Mouse (Mus musculus) cerebellum, postnatal 25 days (tissue): Measurements from ENCODE around the gene Sema6c.
"Not testable (repeated sequence)": the region's sequence is repeated elsewhere in the genome, so short reads cannot be mapped to it uniquely, and the experiment has no call there.

Experiments
- DNase-seq, 2 experiments: peaks; one replicate each; pipeline ENCODE4 v3.0.0; 2021; ENCODE audit warnings: mixed read lengths in 2 of 2

The Sema6c gene

DNA sequence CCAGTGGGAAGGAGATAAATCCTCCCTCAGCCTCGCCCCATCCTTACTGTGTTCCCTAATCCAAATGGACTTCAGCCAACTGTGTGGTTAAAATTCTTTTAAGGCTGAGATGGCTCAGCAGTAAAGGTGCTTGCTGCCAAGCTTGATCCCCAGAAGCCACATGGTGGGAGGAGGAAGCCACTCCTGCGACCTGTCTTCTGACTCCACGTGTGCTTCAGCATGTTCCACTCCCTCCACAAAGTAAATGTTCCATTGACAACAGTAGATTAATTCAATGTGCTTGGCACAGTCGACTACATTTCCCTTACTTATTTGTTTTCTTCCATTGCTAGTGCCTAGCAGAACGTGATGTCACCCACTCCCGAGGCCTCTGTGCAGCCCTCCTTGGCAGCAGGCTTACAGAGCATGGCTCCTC, 34.5 kb downstream of the Sema6c start:
- peak; percentile 42 to 50 for DNase-seq

- no peak for DNase-seq
These were observed 35.5 kb downstream of the Sema6c start for GRCm38 (mm10) chr3:95195772-95196171.

GRCm38 (mm10) chr3:95199101-95199500, 38.8 kb downstream of the Sema6c start:
- DNase-seq = no peak

DNA sequence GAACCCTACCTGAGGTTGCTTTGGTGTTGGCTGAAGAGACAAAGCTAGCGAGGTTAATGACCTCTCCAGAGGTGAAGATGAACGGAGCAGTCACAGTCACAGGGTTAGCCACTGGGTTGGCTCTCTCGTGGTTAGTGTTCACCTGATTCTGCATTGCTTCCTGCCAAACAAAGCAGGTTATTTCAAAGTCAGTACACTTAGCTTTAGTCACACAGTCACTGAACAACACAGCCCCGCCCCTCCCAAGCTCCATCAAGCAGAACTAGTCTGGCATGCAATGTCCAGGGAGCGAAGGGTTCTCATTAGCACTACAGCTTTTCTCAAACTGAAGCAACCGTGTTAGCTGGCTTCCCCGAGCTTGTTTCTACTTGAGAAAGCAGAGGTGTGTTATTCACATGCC, 39.9 kb downstream of the Sema6c start:
- no peak for DNase-seq

- no peak for DNase-seq
These were observed 40.3 kb downstream of the Sema6c start for GRCm38 (mm10) chr3:95200562-95200961.

DNA sequence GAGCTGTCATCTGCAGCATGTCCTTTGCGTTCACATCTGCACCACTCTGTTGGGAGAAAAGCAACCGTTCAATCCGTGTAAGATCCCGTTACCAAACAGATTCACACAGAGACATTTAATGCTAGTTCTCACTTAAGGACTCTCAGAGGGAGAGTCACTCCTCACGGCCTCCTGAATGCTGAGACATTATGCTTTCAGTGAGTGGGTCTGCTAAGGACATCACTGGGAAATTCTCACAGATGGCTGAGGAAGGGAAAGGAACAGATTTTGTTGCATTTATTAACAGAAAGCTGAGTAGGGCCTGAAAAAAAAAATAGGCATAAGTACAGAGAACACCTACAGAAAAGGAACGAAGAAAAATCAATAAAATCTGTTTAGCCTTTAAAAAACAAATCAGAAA, 43.6 kb downstream of the Sema6c start:
- DNase-seq = no peak

DNA sequence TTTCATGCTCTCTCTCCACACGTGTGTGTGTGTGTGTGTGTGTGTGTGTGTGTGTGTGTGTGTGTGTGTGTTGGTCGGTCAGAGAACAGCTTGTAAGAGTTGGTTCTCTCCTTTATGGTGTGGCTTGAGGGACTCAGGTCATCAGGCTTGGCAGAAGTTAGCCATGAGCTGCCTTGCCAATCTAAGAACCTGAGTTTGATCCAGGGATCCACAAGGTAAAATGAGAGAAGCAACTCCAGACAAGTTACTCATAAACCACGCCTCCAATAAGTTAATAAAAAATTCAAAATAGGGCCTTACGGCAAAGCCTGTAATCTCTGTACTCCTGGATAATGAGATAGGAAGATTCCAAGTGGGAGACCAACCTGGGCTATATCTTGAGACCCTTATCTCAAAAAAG, 48.0 kb downstream of the Sema6c start:
- no peak for DNase-seq

GRCm38 (mm10) chr3:95210585-95210984, 50.3 kb downstream of the Sema6c start:
- no peak for DNase-seq

GRCm38 (mm10) chr3:95212889-95213608, 52.8 kb downstream of the Sema6c start:
- DNase-seq = not testable (repeated sequence)

DNA sequence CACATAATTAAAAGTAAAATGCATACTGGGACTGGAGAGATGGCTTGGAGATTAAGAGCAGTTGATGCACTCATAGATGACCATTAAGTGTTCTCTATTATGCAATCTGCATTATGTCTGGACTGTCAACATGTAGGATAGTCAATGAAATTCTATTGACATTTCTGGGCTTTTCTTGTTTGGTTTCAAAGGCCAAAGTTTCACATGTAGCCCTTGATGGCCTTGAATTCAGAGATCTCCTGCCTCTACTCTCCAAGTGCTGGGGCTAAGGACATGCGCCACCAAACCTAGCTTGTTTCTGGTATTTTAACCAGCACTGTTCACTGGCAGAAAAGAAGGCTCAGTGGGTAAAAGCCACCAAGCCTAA, 53.3 kb downstream of the Sema6c start:
- no peak for DNase-seq

DNA sequence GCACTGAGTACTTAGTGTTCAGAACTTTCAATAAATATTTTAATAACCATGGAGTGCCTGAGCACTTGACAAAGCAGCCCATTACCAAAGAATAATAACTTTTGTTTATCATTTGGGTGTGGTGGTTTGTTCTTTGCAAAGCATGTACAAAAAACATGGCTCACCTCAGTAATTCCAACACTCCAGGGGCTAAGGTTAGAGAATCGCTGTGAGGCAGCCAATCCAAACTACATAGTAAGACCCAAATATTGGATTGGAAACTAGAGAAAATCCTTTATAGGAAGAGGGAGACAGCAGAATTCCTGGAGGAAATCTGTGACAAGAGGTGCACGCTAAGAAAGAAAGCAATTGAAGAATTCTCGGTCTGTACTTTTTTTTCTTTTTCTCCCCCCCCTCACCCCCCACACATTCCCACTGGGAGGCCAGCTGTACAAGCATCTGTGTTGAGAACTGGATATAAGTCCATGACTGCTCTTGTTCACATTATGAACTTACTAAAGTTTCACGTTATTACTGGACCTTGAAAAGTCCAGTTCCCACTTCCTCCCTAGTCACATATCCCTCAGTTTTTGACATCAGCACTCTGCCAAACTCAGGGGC, 56.5 kb downstream of the Sema6c start:
- DNase-seq = no peak

DNA sequence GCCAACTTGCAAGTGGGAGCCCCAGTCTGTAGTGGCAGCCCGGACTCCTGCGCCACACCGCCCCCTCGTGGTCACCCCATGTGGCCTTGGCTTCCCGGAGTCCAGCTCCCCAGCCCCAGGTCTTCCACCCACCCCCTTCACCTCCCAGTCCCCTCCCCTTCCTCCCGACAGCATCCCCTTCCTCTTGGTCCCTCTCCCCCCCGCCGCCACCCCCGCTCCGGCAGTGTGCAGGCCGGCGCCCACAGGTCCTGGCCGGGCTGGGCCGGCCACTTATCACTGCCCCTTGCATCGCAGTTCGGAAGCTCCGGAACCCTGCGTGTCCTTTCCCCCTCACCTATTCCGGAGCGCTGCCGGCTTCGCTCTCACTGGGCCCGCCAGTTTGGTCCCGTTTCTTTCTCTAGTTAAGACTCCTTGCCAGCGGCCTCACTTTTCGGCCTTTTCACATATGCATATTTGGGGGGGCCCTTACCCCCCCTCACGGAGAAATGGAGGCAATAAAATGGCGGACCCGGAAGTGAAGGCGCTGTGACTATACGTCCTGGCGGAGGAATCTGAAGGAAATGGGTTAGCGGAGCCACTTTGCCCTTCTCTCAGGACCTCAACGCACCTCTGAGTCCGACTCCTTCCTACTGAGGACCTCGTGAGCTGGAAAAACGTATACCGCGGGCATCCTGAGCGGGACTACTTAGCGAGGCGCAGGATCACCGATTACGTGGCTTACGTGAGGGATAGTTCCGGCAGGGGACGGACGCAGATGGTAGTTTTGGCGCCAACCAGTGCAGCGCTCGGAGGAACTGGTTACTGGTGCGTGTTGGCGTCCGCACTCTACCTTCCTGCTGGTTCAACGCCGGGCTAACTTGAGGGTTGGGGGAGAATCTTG, 57.2 kb downstream of the Sema6c start, which contains the start of gene Gabpb2:
TSS of gene Gabpb2 (minus strand) at position 662 of the 880 bp plus-strand sequence.
- DNase-seq = peak; percentile 95 to 97

DNA sequence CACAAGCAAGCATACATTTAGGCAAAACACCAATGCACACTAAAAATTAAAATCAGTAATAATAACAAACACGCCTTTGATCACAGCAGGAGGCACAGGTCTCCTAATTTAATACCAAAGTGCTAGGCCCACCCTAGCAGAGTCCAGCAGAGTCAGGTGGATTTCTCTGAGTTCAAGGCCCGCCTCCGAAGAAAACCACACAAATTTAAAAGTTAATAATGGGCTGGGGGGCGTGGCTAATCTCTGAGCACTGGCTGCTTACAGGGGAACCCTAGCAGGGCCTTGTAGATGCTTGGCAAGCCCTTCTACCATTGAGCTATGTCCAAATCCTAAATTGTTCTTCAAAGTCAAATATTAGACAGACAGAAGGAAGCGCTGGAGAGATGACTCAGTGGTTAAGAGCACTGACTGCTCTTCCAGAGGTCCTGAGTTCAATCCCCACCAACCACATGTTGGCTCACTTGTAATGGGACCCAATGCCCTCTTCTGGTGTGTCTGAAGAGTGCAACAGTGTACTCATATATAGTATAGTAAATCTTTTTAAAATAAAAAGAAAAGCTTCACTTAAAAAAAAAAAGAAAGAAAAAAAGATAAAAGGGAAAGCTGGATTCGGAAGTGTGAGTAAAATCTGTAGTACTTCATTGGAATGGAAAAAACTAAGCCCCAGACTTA, 58.3 kb downstream of the Sema6c start:
- DNase-seq = peak in 1 of 2 experiments; percentile 27

DNA sequence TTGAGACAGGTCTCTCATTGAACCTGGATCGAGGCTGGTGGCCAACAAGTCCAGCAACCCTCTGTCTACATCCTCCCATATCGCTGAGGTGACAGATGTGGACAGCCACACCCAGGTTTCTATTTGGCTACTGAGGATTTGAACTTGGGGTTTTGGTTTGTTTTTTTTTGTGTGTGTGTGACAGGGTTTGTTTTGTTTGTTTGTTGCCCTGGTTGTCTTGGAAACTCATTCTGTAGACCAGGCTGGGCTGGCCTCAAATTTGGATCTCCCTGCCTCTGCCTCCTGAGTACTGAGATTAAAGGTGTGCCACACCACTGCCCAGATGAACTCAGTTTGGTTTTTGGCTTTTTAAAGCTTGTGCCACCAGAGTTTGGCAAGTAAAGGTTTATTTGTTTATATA, 62.8 kb downstream of the Sema6c start:
- no peak for DNase-seq
